Mouse (Mus musculus) right cerebral cortex, postnatal 10 days (tissue): Measurements from ENCODE around the gene Rnf130.
A peak's percentile ranks its signal among the peaks of the same experiment; 100 is the strongest.

Experiments used
- DNase-seq, 2 experiments: peaks; one replicate each; pipeline ENCODE4 v3.0.0; 2021; ENCODE audit warnings: low spot score in 2 of 2

The Rnf130 gene

DNA sequence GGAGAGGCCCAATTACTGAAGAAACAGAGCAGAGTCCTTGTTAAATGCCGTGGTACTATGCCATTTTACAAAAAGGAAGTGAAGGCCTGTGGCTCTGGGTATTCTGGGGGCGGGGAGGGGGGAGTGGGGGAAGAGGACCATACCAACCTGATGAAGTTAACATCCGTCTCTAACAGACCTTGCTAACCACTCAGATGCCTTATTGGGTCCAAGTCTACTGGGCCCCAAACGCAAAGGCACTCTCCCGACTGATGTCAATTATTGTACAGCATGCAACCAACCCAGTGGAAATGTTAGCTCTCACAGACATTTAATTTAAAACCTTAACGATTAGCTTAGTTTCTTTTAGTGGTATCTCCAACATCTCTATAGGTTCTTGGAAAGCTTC, 707 bp upstream of the Rnf130 start:
- no peak for DNase-seq

DNA sequence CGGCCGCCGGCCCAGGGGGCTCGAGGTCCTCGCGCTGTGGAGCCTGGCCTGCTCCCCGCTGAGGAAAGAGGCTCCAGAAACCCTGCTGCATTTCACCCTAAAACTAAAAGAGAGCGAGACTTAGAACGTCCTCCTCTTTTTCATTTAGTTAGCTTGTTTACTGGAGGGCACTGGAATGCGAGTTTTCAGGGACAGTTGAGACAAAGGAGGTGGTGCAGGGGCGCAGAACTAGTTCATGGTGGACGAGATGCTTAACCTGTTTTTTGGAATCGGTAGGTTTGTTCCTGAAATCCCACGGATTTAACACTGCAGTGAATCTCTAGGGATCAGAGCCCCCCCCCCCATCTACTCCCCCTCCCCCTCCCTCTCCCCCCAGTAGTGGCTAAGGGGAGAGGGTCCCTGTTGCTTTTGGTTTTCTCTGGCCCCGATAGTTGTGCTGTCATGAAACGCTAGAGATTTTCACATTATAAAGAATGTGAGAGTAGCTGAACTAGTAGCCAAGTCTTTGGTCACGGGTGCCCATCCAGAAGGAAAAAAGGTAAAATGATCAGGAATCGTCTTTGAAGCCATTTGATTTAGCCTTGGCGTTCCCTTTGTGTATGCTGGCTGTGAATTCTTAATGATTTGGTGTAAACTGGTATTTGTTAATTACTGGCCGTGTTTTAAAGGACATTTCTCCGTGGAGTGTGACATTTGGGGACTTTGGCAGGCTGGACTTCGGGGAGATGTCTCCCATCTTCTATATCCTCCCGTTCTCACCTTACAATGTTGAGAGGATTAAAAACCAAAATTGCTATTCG, 775 bp downstream of the Rnf130 start:
- DNase-seq, result no peak

DNA sequence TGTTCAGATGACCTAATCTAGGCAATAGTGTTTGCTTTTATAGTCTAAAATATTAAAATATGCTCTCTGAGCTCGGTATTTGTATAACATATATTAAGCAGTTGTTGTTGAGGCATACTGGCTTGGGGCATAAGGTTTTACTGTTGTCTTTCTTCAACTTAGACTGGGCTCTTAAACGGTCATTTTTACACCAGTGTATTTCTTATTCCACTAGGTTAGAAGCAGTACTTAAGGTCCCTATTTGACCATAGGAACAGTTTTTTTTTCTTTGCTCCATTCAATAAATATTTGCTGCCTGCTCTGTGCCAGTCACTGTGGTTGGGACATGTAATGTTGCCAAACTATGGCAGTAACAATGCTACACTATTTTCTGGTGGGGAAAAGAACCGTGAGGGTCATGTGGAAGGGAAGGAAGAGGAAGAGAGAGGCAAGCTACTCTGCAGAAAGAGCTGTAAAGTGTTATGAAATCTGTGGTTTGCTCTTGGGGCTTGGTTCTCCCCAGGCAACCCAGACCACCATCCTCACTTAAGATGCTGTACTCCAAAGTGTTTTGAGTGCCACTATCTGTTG, 1.5 kb downstream of the Rnf130 start:
- no peak for DNase-seq

DNA sequence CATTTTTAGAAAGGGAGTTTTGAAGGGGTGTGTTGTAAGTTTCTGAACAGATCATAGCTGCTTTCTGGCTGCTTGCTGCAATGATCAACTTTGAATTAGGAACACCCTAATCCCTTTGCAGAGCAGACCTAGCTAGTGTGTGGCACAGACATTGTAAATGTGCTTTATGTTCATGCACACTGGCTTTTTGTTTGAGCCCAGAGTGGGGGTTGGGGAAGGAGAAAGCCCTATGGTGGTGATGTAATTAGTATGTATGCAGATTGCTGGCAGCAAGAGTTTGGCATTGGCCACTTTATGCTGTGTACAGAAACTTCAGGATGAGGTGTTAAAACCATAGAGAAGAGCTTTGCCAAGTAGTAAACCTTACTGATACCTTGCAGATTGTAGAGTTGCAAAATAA, 3.3 kb downstream of the Rnf130 start:
- no peak for DNase-seq

DNA sequence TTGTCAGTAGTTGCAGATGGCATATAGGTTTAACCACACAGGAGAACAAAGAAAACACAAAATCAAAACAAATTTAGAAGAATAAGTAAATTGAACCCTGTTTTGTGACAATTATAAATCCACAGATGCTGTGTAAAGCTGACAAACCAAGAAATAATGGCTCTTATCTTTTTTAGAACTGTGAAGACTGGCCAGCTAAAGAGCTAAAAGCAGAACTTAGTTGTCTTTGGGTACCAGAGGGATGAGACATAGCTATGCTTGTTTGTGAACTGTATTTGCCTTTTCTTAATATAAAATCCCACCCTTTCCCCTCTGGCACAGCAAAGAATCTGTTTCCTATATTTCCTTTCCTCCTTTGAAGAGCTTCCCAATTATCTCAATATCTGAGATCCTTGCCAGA, 9.0 kb downstream of the Rnf130 start:
- DNase-seq, result no peak

DNA sequence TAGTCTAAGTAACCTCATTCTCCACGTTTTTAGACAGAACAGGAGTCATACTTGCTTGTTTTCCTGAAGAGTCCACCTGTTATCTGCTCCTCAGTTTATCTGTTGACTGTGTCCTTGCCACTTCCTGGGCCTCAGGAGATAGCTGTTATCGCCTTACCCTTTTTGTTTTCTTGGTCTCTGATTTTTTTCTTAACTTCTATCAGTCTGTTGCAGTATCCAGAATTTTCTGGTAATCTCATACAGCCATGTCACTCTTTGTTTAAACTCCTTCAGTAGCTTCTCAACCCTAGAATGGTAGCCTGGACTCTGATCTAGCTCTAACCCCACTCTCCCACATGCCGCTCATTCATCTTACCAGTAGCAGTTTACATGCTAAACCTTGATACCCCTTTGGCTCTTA, 10.6 kb downstream of the Rnf130 start:
- no peak for DNase-seq

DNA sequence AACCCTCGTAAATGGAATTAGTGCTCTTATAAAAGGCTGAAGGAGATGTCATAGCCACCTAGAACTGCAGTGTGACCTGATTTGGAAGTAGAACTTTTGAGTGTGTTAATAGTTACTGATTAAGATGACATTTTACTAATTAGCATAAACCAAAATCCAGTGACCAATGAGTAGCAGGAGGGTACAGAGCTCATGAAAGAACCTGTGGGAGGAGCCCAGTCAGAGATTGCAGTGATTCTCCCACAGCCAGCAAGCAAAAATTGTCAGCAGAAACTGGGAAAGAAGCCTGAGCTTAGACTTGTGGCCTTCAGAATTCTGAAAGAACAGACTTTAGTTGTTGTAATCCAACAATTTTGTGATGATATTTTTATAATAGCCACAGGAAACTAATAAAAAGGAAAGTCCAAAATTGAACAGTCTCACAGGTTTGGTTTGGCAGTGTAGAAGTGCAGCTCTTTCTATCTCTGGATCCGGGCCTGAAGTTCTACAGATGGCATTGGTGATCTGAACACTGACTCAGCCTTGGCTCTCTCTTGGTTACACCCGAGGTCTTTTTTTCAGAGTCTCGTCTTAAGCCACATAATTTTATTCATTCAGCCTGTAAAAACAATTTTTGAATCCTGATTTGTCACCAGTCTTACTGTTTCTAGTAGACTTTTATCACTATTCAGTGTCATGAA, 11.8 kb downstream of the Rnf130 start:
- DNase-seq, result no peak

DNA sequence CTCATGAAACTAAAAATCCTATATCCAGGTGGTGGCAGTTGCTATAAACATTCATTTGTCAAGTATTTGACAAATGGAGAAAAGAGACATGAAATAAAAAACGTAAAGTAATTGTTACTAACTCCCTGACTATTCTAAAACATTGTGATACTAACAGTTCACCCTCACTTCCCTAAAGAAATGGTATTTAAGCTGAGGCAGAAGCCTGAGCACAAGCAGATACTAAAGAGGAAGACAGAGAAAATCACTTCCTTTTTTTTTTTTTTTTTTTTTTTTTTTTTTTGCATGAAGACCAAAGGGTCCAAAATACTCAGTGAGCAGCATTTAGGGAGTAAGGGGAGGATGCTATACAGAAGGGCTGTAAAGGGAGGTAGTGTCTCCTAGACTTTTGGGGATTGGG, 13.6 kb downstream of the Rnf130 start:
- DNase-seq, result no peak

DNA sequence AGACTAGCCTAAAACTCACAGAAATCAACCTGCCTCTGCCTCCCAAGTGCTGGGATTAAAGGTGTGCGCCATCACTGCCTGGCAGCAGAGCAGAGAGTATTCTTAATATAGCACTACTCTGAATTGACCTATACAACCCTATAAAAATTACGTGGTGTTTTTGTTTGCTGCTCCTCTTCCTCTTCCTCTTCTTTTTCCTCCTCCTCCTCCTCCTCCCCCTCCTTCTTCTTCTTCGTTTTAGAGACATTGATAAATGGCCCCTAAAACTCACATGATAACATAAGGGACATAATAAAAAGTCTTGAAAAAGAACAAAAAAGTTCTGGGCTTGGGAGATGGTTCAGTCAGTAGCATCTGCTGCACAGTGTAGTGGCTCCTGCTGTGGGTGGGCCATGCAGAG, 16.0 kb downstream of the Rnf130 start:
- no peak for DNase-seq

DNA sequence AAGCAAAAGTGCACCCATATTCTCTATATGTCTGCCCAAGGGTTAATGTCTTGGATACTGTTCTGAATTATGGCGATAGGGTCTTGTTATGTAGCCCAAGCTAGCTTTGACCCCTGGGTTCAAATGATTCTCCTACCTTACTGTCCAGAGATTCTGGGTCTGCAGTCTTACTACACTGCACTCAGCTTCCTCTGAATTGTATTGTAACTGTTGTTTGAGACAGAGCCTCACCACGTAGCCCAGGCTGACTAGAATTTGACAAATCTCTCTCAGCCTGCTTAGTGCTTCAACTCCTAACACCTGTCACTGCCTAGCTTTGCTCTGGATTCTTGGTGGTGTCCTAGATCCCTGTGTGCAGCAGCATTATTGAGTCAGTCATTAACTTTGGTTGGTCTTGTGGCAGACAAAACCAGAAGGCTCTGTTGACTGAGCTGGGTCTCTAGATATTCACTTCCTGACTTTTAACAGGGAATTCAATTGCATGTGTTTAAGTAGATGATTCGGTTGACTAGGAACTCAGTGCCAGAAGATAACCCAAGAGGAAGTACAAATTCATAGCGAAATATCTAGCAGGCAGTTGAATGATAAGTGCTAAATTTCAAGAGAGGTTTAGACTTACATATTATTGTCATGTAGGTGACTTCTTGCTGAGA, 17.3 kb downstream of the Rnf130 start:
- DNase-seq, result no peak

DNA sequence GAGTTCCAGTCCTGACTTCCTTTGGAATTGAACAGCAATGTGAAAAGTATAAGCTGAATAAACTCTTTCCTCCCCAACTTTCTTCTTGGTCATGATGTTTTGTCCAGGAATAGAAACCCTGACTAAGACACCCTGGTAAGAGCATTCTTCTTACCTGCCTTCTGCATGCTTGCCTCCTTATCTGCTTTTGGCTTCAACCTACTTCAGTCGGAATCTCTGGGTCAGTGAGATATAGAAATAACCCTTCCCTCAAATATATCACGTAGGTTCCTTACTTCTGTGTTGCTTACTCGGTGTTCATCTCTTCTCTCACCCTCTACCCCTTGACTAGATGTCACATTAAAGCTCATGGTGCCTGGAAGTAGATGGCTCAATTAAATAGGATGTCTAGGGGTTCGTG, 19.3 kb downstream of the Rnf130 start:
- DNase-seq, result no peak

DNA sequence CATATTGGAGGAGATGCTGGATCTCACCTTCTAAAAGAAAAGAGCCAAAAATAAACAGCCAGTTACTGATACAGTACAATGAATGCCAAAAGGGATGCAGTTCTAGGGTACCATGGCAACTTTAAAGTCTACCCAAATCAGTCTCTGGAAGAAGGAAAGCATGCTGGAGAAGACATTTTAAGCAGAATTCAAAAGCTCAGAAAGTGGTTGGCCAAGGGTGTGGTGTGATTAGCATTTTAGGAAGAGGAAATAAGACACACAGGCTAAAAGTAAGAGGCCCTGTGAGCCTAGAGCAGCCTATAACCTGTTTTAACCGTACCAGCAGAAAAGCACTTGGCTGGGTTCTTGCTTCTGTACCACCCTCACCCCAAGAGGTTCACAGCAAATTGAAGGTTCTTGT, 22.5 kb downstream of the Rnf130 start:
- DNase-seq, result no peak

DNA sequence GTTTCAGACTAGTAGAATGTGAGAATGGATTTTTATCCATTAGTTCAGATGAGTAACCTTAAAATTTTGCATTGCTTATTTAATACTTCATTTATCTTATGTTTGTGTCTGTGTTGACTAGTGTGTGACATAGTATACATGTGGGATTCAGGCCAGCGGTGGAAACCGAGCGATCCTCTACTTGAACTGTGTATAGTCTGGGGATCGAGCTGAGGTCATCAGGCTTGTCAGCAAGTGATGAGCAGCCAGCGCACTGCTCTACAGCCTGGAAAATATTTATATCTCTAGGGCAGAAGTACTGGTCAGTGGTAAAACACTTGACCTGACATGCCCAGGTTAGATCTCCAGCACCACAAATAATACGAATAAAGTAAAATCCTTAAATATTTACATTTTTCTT, 23.0 kb downstream of the Rnf130 start:
- no peak for DNase-seq

DNA sequence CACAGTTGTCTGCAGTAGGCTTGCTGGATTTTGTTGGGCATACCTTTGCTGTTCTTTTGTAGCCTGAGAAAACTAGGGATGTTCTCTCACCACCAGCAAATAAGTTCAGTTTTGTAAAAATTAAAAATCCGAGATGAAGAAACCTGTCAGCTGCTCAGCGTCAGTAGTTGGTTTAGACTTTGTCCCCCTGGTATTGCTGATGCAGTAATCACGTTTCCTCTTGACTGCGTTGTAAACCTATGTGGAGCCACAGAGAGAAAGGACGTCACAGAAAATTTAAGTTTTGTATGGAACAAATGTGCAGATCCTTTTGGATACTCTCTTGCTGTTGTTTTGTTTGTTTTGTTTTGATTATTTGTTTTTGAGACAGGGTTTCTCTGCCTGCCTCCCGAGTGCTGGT, 25.2 kb downstream of the Rnf130 start:
- DNase-seq, result no peak

DNA sequence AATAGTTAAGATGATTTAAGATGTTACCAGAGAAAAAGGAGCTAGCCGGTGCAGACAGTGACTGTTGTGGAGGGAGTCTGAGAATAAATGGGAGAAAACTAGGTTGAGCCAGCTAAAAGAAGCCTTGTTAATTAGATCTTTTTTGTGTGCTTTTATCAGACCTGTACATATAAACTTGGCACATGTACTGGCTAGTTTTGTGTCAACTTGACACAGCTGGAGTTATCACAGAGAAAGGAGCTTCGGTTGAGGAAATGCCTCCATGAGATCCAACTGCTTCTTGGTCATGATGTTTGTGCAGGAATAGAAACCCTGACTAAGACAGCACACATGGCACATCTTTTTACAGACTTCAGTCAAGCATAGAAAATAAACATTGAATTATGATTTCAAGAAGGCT, 32.6 kb downstream of the Rnf130 start:
- DNase-seq, result no peak

DNA sequence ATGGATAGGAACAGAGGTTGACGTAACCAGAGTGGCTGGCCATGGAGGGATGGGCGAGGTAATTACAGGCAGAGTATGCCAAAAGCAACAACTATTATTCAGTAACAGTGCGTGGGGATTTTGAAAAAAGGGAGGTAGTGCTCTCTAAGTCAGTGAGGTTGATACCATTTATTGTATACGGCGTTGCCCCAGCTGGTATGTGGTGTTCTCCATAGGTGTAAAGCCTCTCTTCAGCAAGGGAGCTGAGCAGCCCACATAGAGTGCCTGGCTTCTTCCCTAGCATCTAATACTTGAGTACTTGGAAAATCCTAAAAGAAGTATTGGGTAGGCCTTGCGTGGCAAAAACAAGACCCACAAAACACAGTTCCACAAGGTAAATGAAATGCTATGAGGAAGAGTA, 33.1 kb downstream of the Rnf130 start:
- no peak for DNase-seq

DNA sequence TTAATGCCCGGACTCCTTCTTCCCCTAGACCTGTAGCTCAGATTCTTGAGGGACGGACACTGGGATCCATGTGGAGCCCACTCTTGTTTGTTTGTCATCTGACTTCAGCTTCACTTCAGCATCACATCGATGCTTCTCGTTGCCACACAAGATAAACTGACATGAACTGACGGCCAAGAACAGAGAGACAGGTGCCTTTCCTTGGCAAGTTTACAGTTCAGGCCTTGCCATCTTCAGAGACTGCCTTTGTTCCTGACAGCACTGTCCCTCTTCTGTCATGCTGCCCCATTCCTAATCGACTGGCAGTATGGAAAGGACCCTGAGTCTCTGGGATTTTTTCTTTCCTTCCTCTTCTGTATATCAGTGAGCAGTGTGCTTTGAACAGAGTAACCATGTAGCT, 33.9 kb downstream of the Rnf130 start:
- no peak for DNase-seq

DNA sequence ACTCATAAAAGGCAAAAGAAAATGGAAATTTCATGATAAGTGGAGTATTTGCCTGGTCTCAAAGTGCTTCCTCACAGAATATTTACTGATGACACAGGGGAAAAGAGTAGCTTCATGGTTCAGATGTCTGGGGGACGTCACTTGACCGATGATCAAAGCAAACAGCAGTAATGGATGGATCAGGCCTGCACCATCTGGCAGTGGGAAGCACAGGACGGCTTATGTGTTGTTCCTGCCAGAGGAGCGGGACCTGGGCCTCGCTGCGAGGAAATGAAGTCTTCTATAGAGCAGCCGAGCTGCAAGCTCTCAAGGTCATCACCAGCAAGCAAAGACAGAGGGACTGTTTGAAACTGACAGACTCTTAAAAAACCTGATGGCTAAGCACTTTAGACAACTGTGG, 37.0 kb downstream of the Rnf130 start:
- DNase-seq, result no peak

DNA sequence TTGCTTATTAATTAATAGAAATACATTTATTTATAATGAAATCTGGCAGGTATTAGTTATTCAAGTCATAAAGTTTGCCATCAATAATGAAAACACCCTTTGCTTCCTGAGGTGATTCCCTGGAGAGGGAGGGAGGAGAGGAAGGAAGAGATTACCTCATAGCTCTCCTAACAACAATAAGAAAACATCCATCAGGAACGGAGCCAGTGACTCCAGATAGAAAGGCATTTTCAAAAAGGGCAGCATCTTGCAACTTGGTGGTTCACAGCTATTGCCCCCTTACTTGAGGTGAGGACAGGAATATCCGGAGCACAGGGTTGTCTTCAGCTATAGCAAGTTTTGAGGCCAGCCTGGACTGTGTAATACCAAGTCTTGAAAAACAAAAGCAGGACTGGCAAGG, 40.9 kb downstream of the Rnf130 start:
- DNase-seq, result no peak

DNA sequence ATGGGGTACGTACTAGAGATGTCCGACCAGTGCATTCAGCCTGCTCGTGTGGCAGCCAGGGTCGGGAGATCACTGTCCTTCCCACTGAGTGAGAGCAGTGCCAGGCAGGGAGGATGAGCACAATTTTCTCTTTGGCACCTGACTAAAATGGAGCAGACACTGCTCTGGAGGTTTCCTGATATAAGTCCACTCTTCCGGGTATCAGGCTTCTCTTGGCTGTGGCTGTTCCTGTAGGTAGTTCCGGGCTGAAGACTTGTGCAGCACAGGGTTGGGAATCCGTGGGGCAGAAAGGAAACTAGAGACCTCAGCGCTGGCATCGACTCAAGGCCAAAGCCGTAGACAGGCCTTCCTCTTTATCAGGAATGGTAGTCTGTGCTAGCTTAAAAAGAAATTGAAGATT, 48.7 kb downstream of the Rnf130 start:
- peak in 1 of 2 experiments; percentile 36 for DNase-seq

DNA sequence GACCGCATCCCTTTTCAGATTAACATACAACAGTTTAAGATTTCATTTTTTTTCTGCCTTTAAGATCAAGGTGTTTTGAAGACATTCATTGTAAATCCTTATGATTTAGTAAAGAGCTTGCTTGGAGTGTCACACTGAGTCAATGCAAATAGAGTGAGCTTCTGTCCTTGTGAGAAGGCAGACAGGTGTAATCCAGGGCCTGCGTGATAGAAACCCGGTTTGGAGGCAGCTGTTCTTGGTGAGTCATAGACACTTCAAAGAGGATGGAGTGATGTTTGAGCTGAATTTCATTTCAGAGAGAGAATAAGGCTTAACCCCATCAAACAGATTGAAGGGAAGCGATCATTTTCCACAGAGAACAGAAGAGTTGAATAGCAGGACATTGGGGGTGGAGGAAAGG, 51.6 kb downstream of the Rnf130 start:
- no peak for DNase-seq

DNA sequence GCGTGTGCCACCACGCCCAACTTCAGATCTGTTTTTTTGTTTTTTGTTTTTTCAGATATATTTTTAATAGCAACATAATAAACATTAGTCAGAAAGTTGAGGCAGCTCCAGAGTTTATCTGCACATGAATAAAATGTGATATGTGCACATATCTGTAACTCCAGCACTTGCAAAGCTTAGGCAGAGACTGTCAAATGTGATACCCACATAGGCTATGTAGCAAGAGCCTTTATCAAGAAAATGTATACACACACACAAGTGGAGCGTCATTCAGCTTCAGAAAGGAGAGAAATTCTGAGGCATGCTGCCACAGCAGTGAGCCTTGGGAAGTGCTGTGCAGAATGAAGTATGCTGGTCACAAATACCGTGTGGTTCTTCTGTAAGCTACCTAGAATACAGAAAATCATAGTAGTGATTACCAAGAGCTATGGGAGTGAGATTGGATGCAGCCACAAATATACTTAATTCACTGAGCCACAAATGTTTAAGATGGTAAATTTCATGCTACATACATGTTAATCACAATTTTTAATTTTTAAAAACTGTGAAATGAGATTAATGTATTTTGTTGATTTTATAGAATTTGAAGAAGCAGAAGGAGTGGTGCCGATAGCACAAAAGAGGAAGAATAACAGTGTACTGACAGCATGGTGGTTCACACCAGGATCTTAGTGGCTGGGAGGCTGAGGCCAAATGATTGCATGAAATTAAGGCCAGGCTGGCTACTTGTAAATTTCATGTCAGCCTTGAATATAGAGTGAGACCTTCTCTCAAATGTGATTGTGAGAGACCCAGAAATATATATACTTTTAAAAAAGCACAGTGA, 56.4 kb downstream of the Rnf130 start:
- DNase-seq, result no peak
